Mouse (Mus musculus) left cerebral cortex, postnatal 14 days (tissue): ENCODE measurements at regions not wholly inside any gene's neighbourhood (a gene's known extent, or its start where the extent isn't known, plus 50 kb on each side); places are given as distances from the start of the nearest gene placed in this dataset.
A peak's percentile ranks its signal among the peaks of the same experiment; 100 is the strongest.

Experiments
- DNase-seq, 2 experiments: peaks; one replicate each; pipeline ENCODE4 v3.0.0; 2021 to 2022; ENCODE audit warnings: low spot score in 2 of 2, mixed read lengths in 1 of 2
- intact Hi-C: fragments of 180-260 bp; cut with DNase I; formaldehyde crosslinking; loops from one replicate; pipeline ENCODE4 v1.15.1; 2025

DNA sequence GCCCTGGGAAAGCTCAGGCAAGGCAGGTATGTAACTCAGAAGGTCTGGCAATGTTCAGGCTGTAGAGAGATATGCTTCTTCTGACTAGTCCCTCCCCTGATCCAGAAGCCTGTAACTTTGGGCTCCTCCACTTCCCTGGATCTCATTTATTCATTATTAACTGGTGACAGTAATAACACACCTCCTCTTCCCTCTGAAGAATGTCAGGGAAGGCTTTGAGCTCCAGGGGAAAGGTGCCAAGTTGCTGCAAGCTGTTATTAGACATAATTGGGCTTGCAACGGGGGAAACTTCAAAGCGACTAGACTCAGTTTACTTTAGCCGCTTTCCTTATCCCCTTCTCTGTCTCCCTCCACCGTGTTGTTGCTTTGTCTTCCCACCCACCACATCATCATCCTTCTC is 75.6 kb upstream of the Tmprss2 start:
- intact Hi-C loops: no loop called here
- DNase-seq: no peak

DNA sequence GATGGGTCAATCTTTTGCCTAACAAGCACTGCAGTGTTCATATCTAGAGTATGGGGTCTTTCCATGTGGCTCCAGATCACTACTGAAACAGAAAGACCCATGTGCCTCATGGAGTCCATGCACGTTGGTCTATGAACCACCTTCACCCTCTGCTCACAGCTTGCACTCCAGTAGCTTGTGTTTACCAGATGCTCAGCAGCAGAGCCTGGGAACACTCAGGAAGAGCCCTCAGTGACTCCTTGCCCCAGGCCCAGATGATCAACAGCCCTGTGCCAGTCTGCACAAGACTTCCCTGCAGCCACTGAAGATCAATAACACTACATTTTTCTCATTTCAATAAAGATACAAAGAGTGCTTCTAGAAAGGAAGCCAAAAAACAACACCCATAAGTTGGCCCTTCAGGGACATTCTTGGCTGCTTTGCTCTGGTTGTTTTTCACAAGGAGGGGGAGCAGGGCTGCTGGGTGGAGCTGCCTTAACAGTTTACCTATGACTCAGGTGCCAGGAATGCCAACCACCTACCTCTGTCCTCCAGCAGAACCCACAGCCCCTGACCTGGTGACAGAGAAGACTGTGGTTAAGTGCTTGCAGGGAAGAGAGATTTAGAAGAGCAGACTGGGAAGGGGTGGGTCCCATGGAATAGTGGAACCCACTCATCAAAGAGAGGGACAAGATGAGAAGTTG is 74.7 kb upstream of the Tmprss2 start:
- intact Hi-C loops: no loop called here
- DNase-seq: no peak

DNA sequence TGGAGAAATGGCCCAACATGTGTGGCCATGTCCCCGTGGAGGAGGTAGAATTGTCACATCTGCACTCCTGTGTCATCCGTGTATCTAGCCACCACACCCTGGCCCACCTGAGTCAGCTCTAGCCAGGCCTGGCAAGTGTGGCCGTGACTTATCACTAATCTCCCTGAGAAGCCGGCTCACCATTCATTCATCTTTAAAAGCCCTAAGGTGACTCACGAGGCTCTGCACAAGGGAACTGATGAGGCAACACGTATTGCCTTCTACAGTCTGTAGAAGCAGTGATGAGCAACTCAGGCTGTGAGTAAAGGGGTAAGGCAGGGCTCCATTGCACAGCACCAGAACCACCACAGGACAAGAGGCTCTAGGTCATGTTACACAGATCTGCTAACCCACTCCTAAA is 70.2 kb upstream of the Tmprss2 start:
- intact Hi-C loops: no loop called here
- DNase-seq: no peak

DNA sequence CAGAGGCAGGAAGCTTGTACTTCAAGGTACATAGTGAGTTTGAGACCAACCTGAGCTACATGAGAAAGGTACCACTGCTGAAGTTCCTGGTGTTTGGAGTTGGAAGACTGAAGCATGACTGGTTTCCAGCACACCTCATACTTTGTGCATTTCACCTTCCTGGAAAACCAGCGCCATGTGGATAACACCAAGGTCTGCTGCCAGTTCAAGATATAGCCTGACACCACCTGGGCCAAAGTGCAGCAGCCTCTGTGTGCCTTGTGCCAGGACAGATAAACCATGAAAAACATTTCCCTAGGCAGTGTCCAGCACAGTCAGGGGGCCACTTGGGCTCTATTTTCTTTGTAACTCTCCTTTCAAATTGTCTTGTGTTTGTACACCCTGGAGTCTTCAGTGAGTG is 68.8 kb upstream of the Tmprss2 start:
- intact Hi-C loops: no loop called here
- DNase-seq: no peak

DNA sequence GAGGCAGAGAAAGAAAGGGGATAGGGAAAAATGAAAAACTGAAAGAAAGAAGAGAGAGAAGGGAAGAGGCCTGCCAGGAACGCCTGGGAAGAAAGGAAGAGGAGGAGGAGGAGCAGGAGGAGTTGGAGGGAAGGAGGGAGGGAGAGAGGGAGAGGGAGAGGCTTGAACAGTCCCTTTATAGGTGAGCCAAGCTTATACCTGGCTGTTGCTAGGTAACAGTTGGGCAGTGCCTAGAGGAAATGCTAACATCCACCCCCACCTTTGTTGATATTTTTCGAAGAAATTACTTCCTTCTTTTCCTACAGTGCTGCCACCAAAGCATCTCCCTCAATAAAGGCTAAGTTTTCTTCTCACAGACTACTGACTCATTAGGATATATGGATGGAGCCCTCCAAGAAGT is 68.3 kb upstream of the Tmprss2 start:
- intact Hi-C loops: no loop called here
- no peak for DNase-seq

DNA sequence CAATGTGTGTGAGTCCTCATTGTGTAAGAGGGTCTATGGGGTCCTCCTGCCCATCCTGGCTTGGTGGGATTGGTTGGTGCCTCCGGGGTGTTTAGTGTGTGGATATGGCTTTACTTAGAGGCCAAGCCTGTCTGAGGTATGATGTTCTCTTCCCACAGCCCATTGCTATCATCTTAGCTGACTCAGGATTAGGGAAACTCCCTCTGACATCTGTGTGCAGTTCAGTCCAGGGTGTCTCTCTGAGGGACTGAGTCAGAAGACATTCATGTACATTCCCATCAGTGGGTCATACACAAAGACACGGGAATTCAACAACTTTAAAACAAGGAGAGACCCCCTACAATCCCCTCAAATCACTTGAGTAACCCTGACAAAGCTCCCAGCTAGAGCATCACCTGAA is 66.6 kb upstream of the Tmprss2 start:
- intact Hi-C loops: no loop called here
- DNase-seq: no peak

DNA sequence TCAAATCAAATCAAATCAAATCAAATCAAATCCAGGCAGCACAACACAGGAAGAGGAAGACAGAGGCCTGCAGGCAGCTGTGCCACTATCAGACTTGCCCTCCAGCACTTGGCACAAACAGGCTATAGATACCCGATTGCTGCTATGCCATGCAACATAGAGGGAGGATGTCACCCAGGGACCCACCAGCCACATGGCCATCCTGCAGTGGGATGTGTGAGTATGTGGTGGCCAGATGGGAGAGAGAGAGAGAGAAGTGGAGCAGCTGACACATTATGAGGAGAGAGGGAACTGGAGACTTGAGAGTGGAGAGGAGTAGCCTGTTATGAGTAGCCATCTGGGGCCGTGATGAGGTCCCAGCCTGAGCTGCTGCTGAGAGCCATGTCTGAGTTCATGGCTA is 62.6 kb upstream of the Tmprss2 start:
- intact Hi-C loops: no loop called here
- DNase-seq: peak in 1 of 2 experiments; percentile 16

DNA sequence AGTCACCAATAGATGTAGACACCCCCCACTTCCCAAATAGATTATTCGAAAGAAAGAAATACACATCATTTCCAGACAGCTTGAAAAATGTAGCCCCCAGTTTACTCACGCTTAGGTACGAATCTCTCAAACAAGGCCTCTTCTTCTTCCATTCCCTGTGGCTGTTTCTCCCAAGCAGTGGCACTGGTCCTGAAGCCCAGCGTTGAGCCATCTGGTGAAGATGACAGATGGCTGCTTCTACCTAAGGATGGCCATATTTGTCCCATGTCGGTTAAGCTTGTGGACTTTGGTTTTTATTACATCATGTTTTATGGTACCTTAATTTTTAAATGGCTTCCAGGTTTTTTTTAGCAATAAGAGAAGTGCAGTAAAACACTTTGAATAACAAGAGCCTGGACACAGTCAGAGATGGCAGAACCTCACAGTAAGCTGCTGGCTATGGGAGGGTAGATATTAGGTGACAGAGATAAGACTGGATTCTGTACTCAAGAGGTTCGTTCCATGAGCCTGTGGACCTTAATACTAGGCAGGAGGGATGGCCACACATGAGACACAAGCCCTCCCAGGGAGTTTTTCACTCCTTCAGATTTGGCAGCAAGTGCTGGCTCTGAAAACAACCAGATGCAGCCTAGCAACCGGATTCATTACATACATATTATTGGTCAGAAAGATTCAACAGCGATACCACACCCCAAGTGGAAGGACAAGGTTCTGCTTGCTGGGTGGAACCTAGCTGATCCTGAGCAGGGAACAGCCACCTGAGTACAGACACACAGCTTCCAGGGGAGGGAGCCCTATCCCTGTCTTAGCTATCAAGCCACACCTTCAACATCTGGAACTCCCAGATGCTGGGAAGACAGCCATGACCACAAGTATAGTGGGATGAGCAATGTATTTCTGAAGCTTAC is 59.4 kb upstream of the Tmprss2 start:
- intact Hi-C loops: no loop called here

DNA sequence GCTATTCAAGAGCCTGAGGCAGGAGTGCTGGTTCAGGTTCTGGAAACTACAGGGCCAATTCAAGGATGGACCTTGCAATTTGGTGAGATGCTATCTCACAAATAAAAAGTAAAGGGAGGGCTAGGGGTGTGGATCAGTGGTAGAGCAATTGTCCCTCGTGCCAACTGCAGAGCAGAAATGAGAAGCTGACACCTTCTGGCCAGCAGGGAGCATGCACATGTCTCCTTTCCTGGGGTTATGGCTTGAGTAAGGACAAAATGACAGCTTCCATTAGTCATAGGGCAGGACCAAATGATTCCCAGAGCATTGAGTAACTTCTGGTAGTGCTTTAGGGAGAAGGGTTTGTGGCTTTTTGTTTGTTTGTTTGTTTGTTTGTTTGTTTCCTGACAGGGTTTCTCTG is 56.5 kb upstream of the Tmprss2 start:
- intact Hi-C loops: no loop called here
- DNase-seq: no peak

More for the DNA sequence above, 59.4 kb upstream of the Tmprss2 start:
- peak; percentile 17 to 83 for DNase-seq

DNA sequence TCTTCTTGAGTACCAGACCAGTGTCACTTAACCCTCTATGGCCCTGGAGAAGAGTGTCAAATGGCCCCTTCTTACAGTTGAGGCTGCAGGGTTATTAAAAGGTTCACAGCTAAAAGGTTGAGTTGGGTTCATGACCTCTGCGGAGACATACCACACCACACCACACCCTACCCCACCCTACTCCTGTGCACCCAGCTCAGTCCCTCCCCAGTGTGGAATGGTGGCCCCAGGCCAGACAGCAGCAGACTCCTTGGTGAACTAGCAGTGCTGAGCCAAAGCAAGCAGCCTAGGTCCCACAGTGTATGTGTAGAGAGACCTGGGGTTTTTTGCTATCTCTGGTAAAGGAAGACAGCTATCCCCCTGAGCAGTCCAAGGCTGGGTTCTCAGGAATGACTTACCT is 54.5 kb upstream of the Tmprss2 start:
- intact Hi-C loops: no loop called here
- DNase-seq: no peak
